Mouse (Mus musculus): ENCODE measurements around the gene Mier1.

DNA sequence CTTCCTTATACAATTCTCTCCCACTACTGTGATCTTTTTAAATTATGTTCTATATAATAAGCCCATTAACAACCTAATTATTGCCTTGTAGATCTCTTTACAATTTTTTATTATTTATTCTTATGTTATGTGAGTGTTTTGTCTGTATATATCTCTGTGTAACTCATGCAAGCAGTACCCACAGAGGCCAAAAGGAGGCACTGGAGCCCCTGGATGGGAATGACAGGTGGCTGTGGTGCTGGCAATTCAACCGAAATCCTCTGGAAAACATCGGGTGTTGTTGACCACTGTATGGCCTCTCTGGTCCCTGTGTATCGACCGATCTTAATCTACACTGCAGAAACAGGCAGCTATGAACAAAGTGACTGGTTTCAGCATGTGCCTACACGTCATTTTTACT lies 29.0 kb upstream of the Mier1 start:
- TF ChIP-seq POLR2A (IDR thresholded peaks at IDR 0.05; ENCODE audit: low read depth, low read length) (no peak), CTCF (IDR thresholded peaks at IDR 0.05; ENCODE audit: extremely low read depth, insufficient read depth, insufficient read length, insufficient replicate concordance) (no peak)
